Mouse (Mus musculus): ENCODE results near the gene Kifap3.

DNA sequence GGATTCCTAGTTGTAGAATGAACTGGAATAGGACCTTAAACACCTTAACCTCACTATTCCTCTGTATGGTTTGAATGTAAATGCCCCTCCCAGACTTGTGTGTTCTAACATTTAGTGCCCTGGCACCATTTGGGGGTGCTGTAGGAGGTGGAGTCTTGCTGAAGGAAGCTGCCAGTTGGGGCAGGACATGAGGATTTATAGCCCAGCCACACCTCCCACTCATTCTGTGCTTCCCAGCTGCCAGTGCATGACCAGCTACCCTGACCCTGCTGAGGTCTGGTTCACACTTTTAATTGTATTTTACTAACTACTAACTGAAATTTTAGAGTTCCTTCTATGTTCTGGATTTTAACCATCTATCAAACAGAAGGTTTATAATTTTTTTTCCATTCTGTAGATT is 50.1 kb downstream of the Kifap3 start:
- TF ChIP-seq POLR2A (IDR thresholded peaks at IDR 0.05; ENCODE audit: low read depth, low read length) = no peak
- no peak for TF ChIP-seq CTCF (conservative IDR thresholded peaks at IDR 0.05; ENCODE audit: insufficient read depth, insufficient read length, low read depth, low read length)

All from kidney, adult 2 months (tissue).